Mouse (Mus musculus) cerebellum, postnatal 4 days (tissue): ENCODE results near the gene Olfr1467.

ENCODE experiments used
- DNase-seq, 2 experiments: peaks; one replicate each; pipeline ENCODE4 v3.0.0; 2022; ENCODE audit warnings: low spot score in 2 of 2, mixed read lengths in 1 of 2

The Olfr1467 gene

GRCm38 (mm10) chr19:13361936-13362335 lies at the start of gene Olfr1467:
Gene Olfr1467 (plus strand): TSS chr19:13362236.
- DNase-seq, result no peak

GRCm38 (mm10) chr19:13315441-13315840 lies 46.6 kb upstream of the Olfr1467 start, which contains the start of gene Olfr1465:
Gene Olfr1465 (minus strand): TSS chr19:13315541.
- DNase-seq, result no peak

- DNase-seq, result no peak
Observed at GRCm38 (mm10) chr19:13338562-13338961, 23.5 kb upstream of the Olfr1467 start, which contains the start of gene Olfr1466. Gene Olfr1466 (plus strand): TSS chr19:13338862.

GRCm38 (mm10) chr19:13407549-13407948 lies 45.5 kb downstream of the Olfr1467 start, which contains the start of gene Olfr1469:
Gene Olfr1469 (plus strand): TSS chr19:13407849.
- DNase-seq, result no peak
